Mouse (Mus musculus): ENCODE measurements around the gene Txn1. TPM values are rescaled to one million over a fixed set of nuclear protein-coding genes. Genes with fewer than 3 reads are reported as not detected.

Txn1 gene
- total and polyA plus RNA-seq, 2 experiments from 2014 or later, result 96.5 to 352 TPM

- Histone ChIP-seq H3K36me3 (ENCODE audit: insufficient read depth, low read length) (no peaks in the 10 kb centered on the region), H3K27ac (ENCODE audit: low read depth, low read length) (no peak overlapping the region), H3K4me3 (ENCODE audit: low read depth, low read length) (no peak overlapping the region), H3K9me3 (ENCODE audit: low read length) (no peaks in the 10 kb centered on the region), H3K4me2 (ENCODE audit: low read depth, low read length, poor library complexity, severe bottlenecking) (no peak overlapping the region), H3K9ac (replicated peaks; ENCODE audit: low read length, poor library complexity, severe bottlenecking) (no peak overlapping the region), H3K4me1 (ENCODE audit: insufficient read depth, low read length) (no peaks in the 10 kb centered on the region), H3K27me3 (ENCODE audit: insufficient read depth, low read length) (no peaks in the 10 kb centered on the region)
- DNase-seq (ENCODE audit: low spot score), result no peak
- no peak for TF ChIP-seq CTCF (IDR thresholded peaks at IDR 0.05)
- no peak for ATAC-seq (ENCODE audit: low FRiP score)
- WGBS, result 88% methylated on average over 6 of the region's 6 CpGs
These were observed 18.9 kb downstream of the Txn1 start for GRCm38 (mm10) chr4:57937292-57937691.

GRCm38 (mm10) chr4:57934181-57934580, 22.0 kb downstream of the Txn1 start:
- Histone ChIP-seq H3K4me3 (ENCODE audit: low read depth, low read length) (no peak overlapping the region), H3K9ac (replicated peaks; ENCODE audit: low read length, poor library complexity, severe bottlenecking) (no peak overlapping the region), H3K4me2 (ENCODE audit: low read depth, low read length, poor library complexity, severe bottlenecking) (no peak overlapping the region), H3K4me1 (ENCODE audit: insufficient read depth, low read length) (no peaks in the 10 kb centered on the region), H3K9me3 (ENCODE audit: low read length) (no peaks in the 10 kb centered on the region), H3K27me3 (ENCODE audit: insufficient read depth, low read length) (no peaks in the 10 kb centered on the region), H3K27ac (ENCODE audit: low read depth, low read length) (no peak overlapping the region), H3K36me3 (ENCODE audit: insufficient read depth, low read length) (no peaks in the 10 kb centered on the region)
- WGBS, result 79% methylated on average over 5 of the region's 5 CpGs
- no peak for TF ChIP-seq CTCF (IDR thresholded peaks at IDR 0.05)
- DNase-seq (ENCODE audit: low spot score), result no peak
- ATAC-seq (ENCODE audit: low FRiP score), result no peak

- no peaks in the 10 kb centered on the region for H3K36me3 ChIP-seq (ENCODE audit: insufficient read depth, low read length)
- no peak for DNase-seq (ENCODE audit: low spot score)
- 80% methylated on average over 5 of the region's 5 CpGs for WGBS
These were observed 25.5 kb downstream of the Txn1 start for GRCm38 (mm10) chr4:57930559-57931170.

GRCm38 (mm10) chr4:57927464-57928205, 28.6 kb downstream of the Txn1 start:
- Histone ChIP-seq H3K9ac (replicated peaks; ENCODE audit: low read length, poor library complexity, severe bottlenecking) (no peak overlapping the region), H3K4me2 (ENCODE audit: low read depth, low read length, poor library complexity, severe bottlenecking) (no peak overlapping the region), H3K4me3 (ENCODE audit: low read depth, low read length) (no peak overlapping the region), H3K9me3 (ENCODE audit: low read length) (no peaks in the 10 kb centered on the region), H3K4me1 (ENCODE audit: insufficient read depth, low read length) (no peaks in the 10 kb centered on the region; the same call in 1 of the 2 replicates), H3K27me3 (ENCODE audit: insufficient read depth, low read length) (no peaks in the 10 kb centered on the region), H3K27ac (ENCODE audit: low read depth, low read length) (no peak overlapping the region), H3K36me3 (ENCODE audit: insufficient read depth, low read length) (no peaks in the 10 kb centered on the region)
- TF ChIP-seq CTCF (IDR thresholded peaks at IDR 0.05), result peak; percentile 80
- WGBS, result 17% methylated on average over 3 of the region's 3 CpGs
- DNase-seq (ENCODE audit: low spot score), result peak; percentile 88
- ATAC-seq (ENCODE audit: low FRiP score), result peak; percentile 31

More at GRCm38 (mm10) chr4:57930559-57931170, 25.5 kb downstream of the Txn1 start:
- Histone ChIP-seq H3K4me1 (ENCODE audit: insufficient read depth, low read length) (no peaks in the 10 kb centered on the region), H3K9ac (replicated peaks; ENCODE audit: low read length, poor library complexity, severe bottlenecking) (no peak overlapping the region), H3K27ac (ENCODE audit: low read depth, low read length) (no peak overlapping the region), H3K9me3 (ENCODE audit: low read length) (no peaks in the 10 kb centered on the region), H3K27me3 (ENCODE audit: insufficient read depth, low read length) (no peaks in the 10 kb centered on the region), H3K4me3 (ENCODE audit: low read depth, low read length) (no peak overlapping the region), H3K4me2 (ENCODE audit: low read depth, low read length, poor library complexity, severe bottlenecking) (no peak overlapping the region)
- no peak for ATAC-seq (ENCODE audit: low FRiP score)
- TF ChIP-seq CTCF (IDR thresholded peaks at IDR 0.05), result no peak

- H3K27me3 ChIP-seq (ENCODE audit: insufficient read depth, low read length), result no peaks in the 10 kb centered on the region
- DNase-seq (ENCODE audit: low spot score), result no peak
- no peaks in the 10 kb centered on the region for H3K9me3 ChIP-seq (ENCODE audit: low read length)
- H3K36me3 ChIP-seq (ENCODE audit: insufficient read depth, low read length), result no peaks in the 10 kb centered on the region
- 73% methylated on average over 6 of the region's 6 CpGs for WGBS
- peaks cover 3% of the 10 kb centered on the region; the same call in 1 of the 2 replicates for H3K4me1 ChIP-seq (ENCODE audit: insufficient read depth, low read length)
- TF ChIP-seq CTCF (IDR thresholded peaks at IDR 0.05), result no peak
- no peak overlapping the region for H3K4me2 ChIP-seq (ENCODE audit: low read depth, low read length, poor library complexity, severe bottlenecking)
- no peak overlapping the region for H3K27ac ChIP-seq (ENCODE audit: low read depth, low read length)
- no peak overlapping the region for H3K4me3 ChIP-seq (ENCODE audit: low read depth, low read length)
- no peak overlapping the region for H3K9ac ChIP-seq (replicated peaks; ENCODE audit: low read length, poor library complexity, severe bottlenecking)
- ATAC-seq (ENCODE audit: low FRiP score), result no peak
These were observed 31.6 kb downstream of the Txn1 start for GRCm38 (mm10) chr4:57924556-57925071.

- H3K4me3 ChIP-seq (ENCODE audit: low read depth, low read length), result no peak overlapping the region
- H3K4me2 ChIP-seq (ENCODE audit: low read depth, low read length, poor library complexity, severe bottlenecking), result no peak overlapping the region
- peaks cover 3% of the 10 kb centered on the region; the same call in 1 of the 2 replicates for H3K4me1 ChIP-seq (ENCODE audit: insufficient read depth, low read length)
- H3K36me3 ChIP-seq (ENCODE audit: insufficient read depth, low read length), result no peaks in the 10 kb centered on the region
- DNase-seq (ENCODE audit: low spot score) (no peak), ATAC-seq (ENCODE audit: low FRiP score) (no peak)
- TF ChIP-seq CTCF (IDR thresholded peaks at IDR 0.05), result no peak
- H3K9ac ChIP-seq (replicated peaks; ENCODE audit: low read length, poor library complexity, severe bottlenecking), result no peak overlapping the region
- no peak overlapping the region for H3K27ac ChIP-seq (ENCODE audit: low read depth, low read length)
- H3K27me3 ChIP-seq (ENCODE audit: insufficient read depth, low read length), result no peaks in the 10 kb centered on the region
- 23% methylated on average over 5 of the region's 5 CpGs for WGBS
- H3K9me3 ChIP-seq (ENCODE audit: low read length), result no peaks in the 10 kb centered on the region
These were observed 34.0 kb downstream of the Txn1 start for GRCm38 (mm10) chr4:57922171-57922570.

Measured in midbrain, postnatal 0 days (tissue).